Mouse (Mus musculus) heart, adult 11 months (tissue): ENCODE data around the gene Rbm10.

Experiments
- DNase-seq: peaks from one replicate; pipeline ENCODE4 v3.0.0; 2022

The Rbm10 gene

GRCm38 (mm10) chrX:20617176-20617902, at the start of gene Rbm10, which contains the start of gene Ndufb11:
TSS of gene Rbm10 (plus strand) at chrX:20617503.
TSS of gene Ndufb11 (minus strand) at chrX:20617619.
- DNase-seq: peak; percentile 99

GRCm38 (mm10) chrX:20571024-20571423, 46.3 kb upstream of the Rbm10 start:
- peak; percentile 94 for DNase-seq

GRCm38 (mm10) chrX:20572683-20573082, 44.6 kb upstream of the Rbm10 start:
- no peak for DNase-seq

GRCm38 (mm10) chrX:20573927-20574326, 43.4 kb upstream of the Rbm10 start:
- no peak for DNase-seq

- DNase-seq: no peak
Observed at GRCm38 (mm10) chrX:20587968-20588367, 29.3 kb upstream of the Rbm10 start.

- no peak for DNase-seq
Observed at GRCm38 (mm10) chrX:20608500-20608899, 8.8 kb upstream of the Rbm10 start.

GRCm38 (mm10) chrX:20616861-20617175, 485 bp upstream of the Rbm10 start:
- no peak for DNase-seq

GRCm38 (mm10) chrX:20617903-20618399, 648 bp downstream of the Rbm10 start:
- DNase-seq: peak; percentile 96

GRCm38 (mm10) chrX:20638141-20638540, 20.8 kb downstream of the Rbm10 start:
- DNase-seq: no peak

GRCm38 (mm10) chrX:20644780-20645179, 27.5 kb downstream of the Rbm10 start:
- DNase-seq: peak; percentile 85

- DNase-seq: peak; percentile 25
Observed at GRCm38 (mm10) chrX:20657593-20657992, 40.3 kb downstream of the Rbm10 start.

- DNase-seq: peak; percentile 98
Observed at GRCm38 (mm10) chrX:20658026-20658652, 40.8 kb downstream of the Rbm10 start, which contains the start of gene Uba1. TSS of gene Uba1 (plus strand) at chrX:20658326.

GRCm38 (mm10) chrX:20658891-20659406, 41.6 kb downstream of the Rbm10 start:
- peak; percentile 89 for DNase-seq

- DNase-seq: peak; percentile 79
Observed at GRCm38 (mm10) chrX:20662317-20662715, 45.0 kb downstream of the Rbm10 start.

GRCm38 (mm10) chrX:20662716-20663443, 45.6 kb downstream of the Rbm10 start:
- DNase-seq: peak; percentile 99

GRCm38 (mm10) chrX:20663444-20663790, 46.1 kb downstream of the Rbm10 start:
- DNase-seq: no peak

GRCm38 (mm10) chrX:20687519-20688067, 70.3 kb downstream of the Rbm10 start, which contains the start of gene Cdk16:
TSS of gene Cdk16 (plus strand) at chrX:20687954.
- DNase-seq: peak; percentile 99

GRCm38 (mm10) chrX:20688068-20688547, 70.8 kb downstream of the Rbm10 start:
- DNase-seq: peak; percentile 99

- peak; percentile 97 for DNase-seq
Observed at GRCm38 (mm10) chrX:20688615-20689014, 71.3 kb downstream of the Rbm10 start.

- DNase-seq: no peak
Observed at GRCm38 (mm10) chrX:20691566-20691965, 74.3 kb downstream of the Rbm10 start.

GRCm38 (mm10) chrX:20692616-20693015, 75.3 kb downstream of the Rbm10 start:
- DNase-seq: peak; percentile 74

GRCm38 (mm10) chrX:20695842-20696241, 78.5 kb downstream of the Rbm10 start:
- DNase-seq: peak; percentile 76
